Mouse (Mus musculus) myocyte (in vitro differentiated cells): ENCODE measurements around the gene Smpdl3b.
"Not testable (repeated sequence)": the region's sequence is repeated elsewhere in the genome, so short reads cannot be mapped to it uniquely, and the experiment has no call there.

ENCODE experiments used
- POLR2A ChIP-seq: IDR thresholded peaks from one replicate; pipeline ENCODE4 v1.6.1; 2011; ENCODE audit warnings: low read depth, mild to moderate bottlenecking, control low read depth, moderate library complexity; ENCODE audit not compliant: insufficient read length
- POLR2AphosphoS2 ChIP-seq: IDR thresholded peaks from one replicate; pipeline ENCODE4 v1.6.1; 2011; ENCODE audit warnings: low read depth, control low read depth; ENCODE audit not compliant: insufficient read length

- not testable (repeated sequence) for TF ChIP-seq POLR2AphosphoS2, POLR2A
Measured at GRCm38 (mm10) chr4:132737154-132737553, 19.9 kb downstream of the Smpdl3b start.
